Mouse (Mus musculus) layer of hippocampus, adult 11-12 months (tissue): Measurements from ENCODE around the gene Gm11541.

Experiments used
- DNase-seq: peaks from one replicate; pipeline ENCODE4 v3.0.0; 2022; ENCODE audit warnings: low spot score

Gene Gm11541

DNA sequence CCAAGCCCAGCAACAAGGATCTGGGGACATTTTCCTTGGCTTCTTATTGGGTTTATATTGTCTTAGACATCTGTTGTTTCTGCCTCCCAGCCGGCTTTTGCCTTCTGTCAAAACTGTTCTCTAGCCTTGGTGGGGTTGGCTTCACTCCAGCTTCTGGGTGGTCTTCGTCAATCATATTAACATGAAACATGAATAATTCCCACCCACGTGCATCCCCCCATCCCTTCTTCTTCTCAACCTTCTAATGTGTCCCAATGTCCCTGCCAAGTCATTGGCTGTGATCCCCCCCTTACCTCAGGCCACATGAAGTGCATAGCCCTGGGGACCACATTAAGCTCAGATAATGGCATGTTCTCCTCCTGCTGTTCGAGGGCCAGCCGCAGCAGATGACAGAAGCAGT, at the start of gene Gm11541:
TSS of gene Gm11541 (minus strand) at position 28 of the 400 bp plus-strand sequence.
- no peak for DNase-seq

DNA sequence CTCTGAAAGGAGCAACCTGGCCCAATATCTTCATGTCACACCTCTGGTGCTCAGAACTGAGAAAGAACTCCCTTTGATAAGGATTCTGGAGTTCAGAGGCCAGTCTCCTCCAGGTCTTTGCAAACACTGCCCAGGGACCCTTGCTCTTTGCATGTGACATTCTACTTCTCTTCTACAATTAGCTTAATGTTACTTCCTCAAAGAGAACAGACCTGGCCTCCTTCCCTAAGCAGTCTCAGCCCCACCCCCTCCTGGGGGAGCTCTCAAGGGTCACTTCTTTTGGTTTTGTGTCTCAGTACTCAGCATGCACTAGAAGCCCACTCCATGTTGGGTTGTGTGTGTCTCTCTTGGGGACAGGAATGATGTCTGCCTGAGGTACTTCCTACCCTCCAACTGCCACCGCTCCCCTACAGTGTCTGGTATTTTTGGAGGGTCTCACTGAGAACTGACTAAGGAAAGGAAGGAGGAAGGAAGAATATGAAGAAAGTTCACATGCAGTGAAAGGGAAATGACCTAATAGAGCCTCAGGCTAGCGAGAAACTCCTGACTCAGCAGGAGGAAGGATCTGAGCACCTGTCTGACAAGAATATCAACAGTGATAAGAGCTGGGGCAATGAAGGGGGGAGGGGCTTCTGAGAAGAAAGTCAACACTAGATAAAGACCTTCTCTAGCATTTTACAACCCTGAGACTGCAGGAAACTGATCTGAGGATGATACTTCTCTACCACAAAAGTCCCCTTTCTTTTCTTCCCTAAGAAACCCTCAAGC, 48.8 kb upstream of the Gm11541 start:
- DNase-seq, result peak; percentile 22

DNA sequence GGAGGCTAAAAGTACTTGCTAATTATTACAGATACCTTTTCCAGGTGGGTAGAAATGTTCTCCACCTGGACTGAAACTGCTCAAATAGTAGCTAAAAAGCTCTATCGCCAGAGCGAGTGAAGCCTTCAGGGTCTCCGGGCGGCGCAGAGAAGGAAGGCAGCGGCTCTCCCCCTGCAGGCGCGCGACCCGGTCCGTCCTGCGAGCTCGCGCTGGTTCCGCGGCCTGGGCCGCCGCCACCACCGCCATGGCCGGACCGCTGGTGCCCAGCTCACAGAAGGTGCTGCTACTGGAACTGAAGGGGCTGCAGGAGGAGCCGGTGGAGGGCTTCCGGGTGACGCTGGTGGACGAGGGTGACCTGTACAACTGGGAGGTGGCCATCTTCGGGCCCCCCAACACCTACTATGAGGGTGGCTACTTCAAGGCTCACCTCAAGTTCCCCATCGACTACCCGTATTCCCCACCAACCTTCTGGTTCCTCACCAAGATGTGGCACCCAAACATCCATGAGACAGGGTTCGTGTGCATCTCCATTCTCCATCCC, 37.5 kb upstream of the Gm11541 start, which contains the start of gene Cdc34b:
TSS of gene Cdc34b (plus strand) at position 51 of the 541 bp plus-strand sequence.
- DNase-seq, result no peak

DNA sequence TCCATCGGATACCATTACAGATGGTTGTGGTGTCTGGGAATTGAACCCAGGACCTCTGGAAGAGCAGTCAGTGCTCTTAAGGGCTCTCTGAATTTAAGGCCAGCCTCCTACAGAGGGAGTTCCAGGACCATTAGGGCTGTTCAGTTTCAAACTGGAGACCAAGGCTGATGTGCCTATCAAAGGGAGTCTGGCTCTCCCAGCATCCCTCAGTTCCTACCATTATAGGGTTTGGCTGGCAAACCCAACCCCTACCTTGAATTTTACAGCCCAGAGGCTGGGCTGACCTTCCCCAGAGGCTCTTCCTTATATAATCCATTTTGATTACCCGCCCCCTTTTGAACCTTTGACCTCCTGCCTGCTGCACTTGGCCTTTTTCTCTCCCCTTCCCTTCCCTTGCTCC, 31.4 kb upstream of the Gm11541 start:
- DNase-seq, result no peak

DNA sequence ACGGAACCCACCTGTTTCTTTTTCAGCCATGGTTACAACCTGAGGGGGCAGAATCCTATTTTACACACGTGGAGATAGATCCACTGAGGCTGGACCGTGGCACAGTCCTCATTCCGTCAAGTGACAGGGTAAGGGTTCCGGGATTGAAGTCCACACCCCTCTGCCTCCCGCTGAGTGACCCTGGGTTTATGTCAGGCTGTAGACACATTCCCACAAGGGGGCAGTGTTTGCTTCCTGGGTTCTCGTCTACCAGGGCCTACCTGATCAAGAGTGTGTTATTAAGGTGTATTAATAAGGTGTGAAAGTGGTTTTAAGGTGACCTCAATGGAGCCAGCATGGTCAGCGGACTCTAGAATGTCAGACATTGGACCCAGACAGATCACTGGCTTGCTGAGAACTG, 28.5 kb upstream of the Gm11541 start:
- peak; percentile 38 for DNase-seq

DNA sequence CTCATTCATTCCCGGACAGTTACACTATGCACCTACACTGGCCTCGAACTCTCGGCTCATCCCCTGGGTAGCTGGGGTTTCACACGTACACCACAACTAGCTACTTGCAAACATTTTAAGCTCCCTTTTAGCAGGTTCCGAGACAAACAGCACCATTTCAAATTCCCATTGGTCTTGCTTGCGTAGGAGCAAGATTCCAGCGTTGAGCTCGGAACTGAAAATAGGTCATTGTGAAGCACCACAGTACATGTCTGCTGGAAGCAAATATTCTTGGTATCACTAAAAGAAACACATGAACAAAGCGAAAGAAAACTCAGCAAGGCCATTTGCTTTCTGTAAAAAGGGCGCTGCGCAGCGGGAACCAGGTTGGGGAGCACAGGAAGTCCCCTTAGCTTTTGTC, 26.9 kb upstream of the Gm11541 start:
- DNase-seq, result no peak

DNA sequence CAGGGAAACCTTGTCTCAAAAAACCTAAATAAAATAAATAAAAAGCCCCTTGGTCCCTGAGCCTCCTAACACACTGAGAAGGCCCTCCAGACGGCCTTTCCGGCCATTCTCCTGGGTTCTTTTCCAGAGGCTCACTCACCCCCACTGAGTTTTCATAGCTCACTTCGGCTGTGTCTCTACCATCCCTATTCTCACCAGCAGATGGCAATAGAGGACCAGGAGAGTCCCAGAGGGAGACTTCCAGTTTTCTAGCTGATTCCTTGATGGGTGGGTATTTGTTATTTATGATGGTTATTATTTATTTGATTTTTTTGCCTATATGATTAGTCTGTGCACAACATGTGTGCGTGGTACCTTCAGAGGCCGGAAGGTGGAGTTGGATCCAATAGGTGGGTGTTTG, 26.0 kb upstream of the Gm11541 start:
- peak; percentile 80 for DNase-seq

DNA sequence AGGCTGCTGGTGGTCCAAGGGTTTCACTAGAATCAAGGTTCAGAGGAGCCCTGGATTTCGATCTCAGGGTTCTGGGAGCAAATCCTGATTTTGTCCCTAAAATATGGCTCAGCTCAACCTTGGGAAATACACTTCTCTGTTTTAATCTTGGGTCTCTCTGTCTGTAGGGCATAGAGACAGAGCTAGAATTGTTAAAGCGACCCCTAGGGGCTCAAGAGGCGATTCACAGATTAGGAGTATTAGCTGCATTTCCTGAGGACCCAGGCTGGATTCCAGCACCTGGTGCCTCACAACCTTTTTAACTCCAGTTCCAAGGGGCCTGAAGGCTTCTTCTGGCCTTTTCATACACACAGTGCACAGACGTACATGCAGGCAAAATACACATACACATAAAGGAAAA, 25.3 kb upstream of the Gm11541 start:
- no peak for DNase-seq

DNA sequence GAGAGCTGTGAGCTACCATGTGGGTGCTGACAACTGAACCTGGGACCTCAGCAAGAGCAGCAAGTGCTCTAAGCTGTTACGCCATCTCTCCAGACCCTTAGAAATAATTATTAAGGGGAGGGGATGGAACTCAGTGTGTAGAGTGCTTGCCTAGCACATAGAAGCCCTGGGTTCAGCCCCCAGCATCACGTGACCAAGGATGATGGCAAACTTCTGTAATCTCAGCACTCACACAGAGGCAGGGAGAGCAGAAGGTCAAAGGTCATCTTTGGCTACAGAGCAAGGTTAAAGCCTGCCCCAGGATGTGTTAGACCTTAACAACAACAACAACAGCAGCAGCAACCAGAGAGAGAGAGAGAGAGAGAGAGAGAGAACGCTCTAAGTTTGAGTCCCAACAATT, 24.2 kb upstream of the Gm11541 start:
- no peak for DNase-seq

DNA sequence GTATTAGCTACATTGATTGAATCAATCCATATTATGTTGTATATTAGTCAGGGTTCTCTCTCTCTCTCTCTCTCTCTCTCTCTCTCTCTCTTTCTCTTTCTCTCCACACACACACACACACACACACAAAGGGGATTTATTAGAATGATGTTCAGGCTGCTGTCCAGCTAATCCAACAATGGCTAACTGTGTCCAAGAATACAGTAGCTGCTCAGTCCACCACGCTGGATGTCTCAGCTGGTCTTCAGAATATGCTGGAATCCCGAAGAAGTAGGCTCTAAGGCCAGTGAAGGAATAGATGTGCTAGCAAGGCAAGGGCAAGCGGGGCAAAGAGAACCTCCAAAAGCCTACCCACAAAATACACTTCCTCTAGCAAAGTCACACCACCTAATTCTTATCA, 23.0 kb upstream of the Gm11541 start:
- DNase-seq, result peak; percentile 17

DNA sequence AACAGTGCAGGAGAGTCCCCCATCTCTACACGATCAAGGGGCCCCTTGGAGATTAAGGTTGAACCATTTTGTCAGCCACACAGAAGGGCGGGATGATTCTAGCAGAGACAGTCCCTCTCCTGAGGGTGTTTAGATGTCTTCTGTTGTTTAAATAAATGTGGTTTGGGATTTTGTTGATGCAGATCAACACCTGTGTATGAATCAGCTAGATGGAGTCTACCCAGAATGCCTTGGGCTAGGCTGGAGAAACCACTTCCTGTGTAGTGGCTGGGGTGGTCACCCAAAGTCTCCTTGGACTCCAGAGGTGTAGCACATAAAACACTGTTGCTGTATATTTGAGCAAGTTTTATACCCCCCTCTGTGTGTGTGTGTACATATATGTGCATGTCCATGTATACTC, 14.9 kb upstream of the Gm11541 start:
- DNase-seq, result no peak

DNA sequence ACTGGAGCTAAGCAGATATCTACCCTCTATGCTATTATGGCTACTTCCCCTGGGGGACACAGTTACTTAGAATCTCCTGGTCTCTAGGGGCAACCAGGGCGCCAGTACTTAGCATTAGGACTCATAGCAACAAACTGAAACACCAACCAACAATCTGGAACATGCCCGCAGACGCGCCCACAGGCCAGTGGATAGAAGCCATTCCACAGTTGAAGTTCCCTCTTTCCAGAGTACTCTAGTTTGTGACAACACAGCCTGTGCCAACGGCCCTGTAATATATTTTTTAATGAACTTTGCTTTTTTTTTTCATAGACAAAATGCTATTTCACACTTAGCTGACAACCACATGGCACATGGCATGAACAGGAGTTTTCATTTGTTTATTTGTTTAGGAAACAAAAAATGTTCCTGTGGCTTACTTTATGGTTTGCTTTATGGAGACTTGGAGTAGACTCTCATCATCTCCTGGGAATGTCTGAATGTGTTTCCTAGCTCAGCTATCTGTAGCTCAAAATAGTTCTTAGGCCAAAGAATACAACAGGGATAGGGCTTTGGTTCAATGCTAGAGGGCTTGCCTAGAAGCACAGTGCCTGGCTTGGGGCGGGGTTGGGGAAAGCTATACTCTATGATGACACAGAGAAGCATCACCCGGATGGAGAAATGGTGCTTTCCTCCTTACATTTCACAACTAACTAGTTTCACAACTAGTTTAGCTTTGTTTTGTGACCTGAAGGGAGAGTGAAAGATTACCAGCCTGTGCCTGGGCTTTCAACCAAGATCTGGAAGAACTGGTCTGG, 14.0 kb upstream of the Gm11541 start:
- no peak for DNase-seq

DNA sequence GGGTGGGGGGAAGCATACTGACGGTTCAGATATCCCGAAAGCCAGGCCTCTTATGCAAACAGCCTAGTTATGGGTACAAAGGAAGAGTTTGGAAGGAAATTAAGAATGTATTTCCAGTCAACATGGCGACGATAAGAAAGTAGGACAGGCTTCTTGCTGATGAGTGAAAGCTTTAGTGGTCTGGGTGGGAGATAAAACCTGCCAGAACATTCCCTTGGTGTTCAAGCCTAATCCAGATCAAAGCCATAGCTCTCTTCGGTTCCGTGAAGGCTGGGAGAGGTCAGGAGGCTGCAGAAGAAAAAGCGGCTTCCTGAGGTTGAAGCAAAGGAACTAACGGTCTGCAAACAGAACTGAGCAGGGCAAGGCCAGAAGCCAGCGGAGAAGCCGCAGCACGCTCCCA, 12.9 kb upstream of the Gm11541 start:
- DNase-seq, result no peak

DNA sequence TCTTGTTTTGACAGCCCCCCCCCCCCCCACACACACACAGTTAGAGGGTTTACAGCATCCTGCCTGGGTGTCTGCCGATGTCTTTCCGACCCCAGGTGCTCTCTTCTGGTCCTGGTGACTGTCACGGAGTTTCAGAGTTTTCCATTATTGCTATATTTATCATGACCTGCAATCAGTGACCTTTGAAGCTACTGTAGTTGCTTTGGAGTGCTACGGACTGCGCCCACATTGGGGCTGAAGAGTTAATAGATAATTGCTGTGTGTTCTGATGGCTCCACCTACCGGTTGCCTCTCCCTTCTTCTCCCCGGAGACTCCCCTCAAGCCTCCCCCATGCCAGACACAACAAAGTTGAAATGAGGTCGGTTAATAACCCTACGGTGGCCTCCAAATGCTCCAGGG, 12.5 kb upstream of the Gm11541 start:
- peak; percentile 29 for DNase-seq

DNA sequence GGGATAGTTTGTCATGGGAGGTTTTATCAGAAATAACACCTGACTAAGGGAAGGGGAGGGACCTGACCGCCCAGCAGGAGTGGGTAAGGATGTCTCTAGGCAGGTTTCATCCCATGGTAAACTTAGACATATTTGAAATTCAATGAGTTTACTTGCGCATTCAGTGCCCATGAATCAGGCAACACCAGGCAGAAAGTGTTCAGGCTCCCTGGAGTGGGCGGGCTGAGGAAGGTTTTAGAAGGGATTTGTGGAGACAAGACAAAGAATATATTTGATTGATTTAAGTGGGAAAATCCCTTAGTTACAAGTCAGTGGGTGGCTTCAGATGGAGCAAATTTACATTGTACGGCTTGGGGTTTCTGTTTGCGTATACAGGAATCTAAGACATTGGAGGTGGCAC, 11.3 kb upstream of the Gm11541 start:
- DNase-seq, result no peak

DNA sequence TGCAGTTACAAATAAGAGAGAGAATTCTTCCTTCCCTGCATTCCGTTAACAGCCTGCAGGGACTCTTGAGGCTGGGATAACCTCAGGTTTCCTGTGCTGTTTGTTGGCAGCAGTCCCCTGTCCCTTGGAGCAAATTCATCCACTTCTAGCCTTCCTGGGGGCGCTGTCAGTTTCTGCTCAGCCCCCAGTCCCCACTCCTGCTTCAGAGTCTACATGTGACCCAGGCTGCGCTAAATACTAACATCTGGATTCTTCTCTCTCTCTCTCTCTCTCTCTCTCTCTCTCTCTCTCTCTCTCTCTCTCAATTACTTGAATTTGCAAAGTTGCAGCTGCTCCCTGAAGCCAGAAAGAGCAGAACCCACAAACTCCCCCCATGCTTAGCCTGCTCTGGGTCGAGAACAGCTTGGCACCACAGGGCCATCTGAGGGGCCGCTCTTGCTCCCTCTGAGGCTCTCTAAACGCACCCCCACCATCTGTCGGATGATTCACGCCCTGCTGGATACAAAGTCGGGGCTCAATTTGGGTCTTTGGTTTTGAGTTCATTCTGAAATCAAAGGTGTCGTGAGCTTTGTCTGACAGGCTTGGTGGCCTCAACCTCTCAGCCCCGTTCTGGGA, 9.1 kb upstream of the Gm11541 start:
- DNase-seq, result no peak

DNA sequence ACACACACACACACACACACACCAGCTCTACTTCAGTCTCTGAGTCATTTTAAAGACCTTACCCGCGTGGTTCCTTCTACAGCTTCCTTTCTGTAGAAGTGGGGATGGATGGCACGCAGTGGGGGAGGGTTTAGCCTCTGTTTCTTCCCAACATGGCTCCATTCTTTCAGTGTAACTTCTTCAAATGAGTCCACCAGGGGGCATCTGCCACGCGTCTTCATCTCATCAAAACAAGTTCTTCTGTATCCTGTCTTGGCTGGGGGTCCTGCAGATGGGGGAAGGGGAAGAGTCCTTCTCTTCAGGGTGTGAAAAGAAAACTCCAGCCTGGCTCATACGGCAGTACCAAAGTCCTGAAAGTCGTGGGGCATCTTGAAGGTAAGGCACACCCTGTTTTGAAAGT, 279 bp downstream of the Gm11541 start:
- no peak for DNase-seq

DNA sequence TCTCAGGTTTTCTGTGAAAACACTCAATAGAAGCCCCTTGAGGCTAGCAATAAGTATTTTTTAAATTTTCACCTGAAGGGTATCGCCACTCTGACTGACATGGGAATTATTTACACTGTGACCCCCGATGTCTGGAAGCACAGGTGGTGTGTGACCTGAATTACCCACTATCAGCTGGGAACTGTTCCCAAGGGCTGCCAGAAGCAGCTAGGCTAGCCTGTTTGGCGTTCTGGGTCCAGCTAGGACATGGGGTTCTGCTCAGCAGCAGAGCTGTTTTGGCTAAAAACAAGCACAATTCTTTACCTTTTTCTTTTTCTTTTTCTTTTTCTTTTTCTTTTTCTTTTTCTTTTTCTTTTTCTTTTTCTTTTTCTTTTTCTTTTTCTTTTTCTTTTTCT, 2.1 kb downstream of the Gm11541 start:
- DNase-seq, result no peak

DNA sequence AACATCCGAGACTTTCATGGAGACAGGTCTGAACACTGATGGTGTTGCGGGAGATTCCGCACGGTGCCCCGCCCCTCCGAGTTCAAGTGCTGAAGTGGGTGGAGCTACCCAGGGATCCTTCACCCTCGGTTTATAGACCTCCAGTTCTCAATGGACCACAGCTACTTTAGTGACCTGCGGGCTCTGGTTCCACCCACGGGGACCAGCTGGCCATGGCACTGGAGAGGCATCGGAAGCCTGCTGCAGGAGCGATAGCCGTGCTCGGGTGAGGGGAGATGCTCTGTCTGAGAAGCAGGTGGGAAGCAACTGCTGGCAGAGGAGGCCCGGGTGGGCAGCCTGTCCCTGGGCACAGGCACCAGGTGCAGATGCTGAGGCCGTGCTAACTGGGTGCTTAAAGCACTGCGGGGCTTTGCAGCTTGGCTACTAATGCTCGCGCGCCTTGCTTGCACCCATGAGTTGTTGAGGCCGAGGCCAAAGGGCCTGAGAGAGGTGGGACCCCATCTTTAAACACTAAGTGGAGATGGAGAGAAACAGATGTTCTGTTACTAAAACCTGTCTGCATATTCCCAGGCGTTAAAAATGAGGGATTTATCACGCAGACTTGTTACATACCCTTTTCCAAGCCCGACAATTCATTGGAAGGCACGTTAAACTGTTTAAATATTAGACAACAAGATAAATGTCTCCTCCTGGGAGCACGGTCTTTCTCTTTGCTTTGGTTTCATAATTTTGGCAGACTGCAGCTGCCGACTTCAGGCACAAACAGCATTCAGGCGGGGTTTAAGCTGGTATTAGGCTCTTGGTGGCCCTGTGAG, 2.7 kb downstream of the Gm11541 start:
- DNase-seq, result no peak

DNA sequence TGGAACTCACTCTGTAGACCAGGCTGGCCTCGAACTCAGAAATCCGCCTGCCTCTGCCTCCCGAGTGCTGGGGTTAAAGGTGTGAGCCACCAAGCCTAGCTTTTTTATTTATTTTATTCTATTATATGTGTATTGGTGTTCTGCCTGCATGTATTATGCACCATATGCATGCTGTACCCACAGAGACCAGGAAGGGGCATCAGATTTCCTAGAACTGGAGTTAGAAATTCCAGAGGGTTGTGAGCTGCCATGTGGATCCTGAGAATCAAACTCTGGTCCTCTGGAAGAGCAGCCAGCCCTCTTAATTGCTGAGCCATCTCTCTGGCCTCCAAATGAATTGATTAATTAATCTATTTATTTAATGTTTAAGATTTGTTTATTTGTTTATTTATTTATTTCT, 4.9 kb downstream of the Gm11541 start:
- no peak for DNase-seq

DNA sequence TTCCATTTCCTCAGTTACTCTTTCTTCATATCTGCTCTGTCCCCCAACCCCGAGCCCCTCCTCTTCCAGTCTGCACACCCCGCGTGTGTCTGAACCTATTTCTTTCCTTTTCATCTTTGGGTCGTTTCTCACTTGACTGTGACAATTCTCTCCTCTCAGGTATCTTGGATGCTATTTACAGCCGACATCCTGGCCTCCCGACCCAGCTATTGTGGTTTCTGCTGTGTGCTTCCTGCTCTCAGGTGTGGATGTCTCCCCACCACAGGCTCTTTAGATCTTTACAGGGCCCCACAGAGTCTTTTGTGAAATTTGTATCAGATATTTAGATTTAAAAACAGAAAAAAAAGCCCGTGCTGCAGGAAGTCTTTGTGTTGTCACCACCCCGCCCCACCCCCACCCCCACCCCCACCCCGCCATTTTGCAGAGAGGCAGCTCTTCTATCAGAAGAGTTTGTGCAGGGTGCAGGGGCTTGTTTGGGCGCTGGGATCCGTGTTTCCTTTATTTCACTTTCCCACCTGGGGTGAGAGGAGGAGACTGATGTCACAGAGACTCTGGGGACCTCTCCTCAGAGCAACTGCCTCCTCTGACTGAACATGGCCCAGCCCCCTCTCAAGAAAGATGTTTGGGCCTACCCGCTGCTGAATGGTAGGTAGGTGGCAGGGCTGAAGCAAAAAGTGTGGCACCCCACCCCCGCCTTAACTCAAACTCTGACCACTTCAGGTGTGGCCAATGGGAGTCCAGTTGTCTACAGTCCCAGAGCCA, 6.4 kb downstream of the Gm11541 start:
- DNase-seq, result no peak
